Mouse (Mus musculus) embryonic facial prominence, embryonic 15.5 days (tissue): ENCODE measurements around the gene Srpk1. TPM values are rescaled to one million over a fixed set of nuclear protein-coding genes. Genes with fewer than 3 reads are reported as not detected.
"Not testable (repeated sequence)": the region's sequence is repeated elsewhere in the genome, so short reads cannot be mapped to it uniquely, and the experiment has no call there.

Experiments
- ATAC-seq: fragments of 200-750 bp; cut with Nextera tagmentation; 2 replicates; pipeline ENCODE4 v1.8.0; 2017; ENCODE audit warnings: low read depth, moderate TSS enrichment; ENCODE audit not compliant: insufficient number of reproducible peaks, low FRiP score, low TSS enrichment
- H3K27ac ChIP-seq: fragments of 300-500 bp; sonication (generic); replicated peaks from 2 replicates; pipeline ENCODE4 v1.5.1; 2015; ENCODE audit warnings: mild to moderate bottlenecking, inconsistent platforms
- H3K27me3 ChIP-seq: fragments of 300-500 bp; sonication (generic); 2 replicates; pipeline ENCODE4 v1.6.1; 2015; ENCODE audit warnings: inconsistent platforms
- H3K36me3 ChIP-seq: fragments of 300-500 bp; sonication (generic); 2 replicates; pipeline ENCODE4 v1.6.1; 2015; ENCODE audit warnings: mild to moderate bottlenecking, inconsistent platforms
- H3K4me1 ChIP-seq: fragments of 300-500 bp; sonication (generic); 2 replicates; pipeline ENCODE4 v1.6.1; 2015; ENCODE audit warnings: inconsistent platforms
- H3K4me2 ChIP-seq: fragments of 300-500 bp; sonication (generic); replicated peaks from 2 replicates; pipeline ENCODE4 v1.6.1; 2015; ENCODE audit warnings: mild to moderate bottlenecking, inconsistent platforms
- H3K4me3 ChIP-seq: fragments of 300-500 bp; sonication (generic); replicated peaks from 2 replicates; pipeline ENCODE4 v1.5.1; 2015; ENCODE audit warnings: mild to moderate bottlenecking, inconsistent platforms
- H3K9ac ChIP-seq: fragments of 300-500 bp; sonication (generic); 2 replicates; pipeline ENCODE4 v1.6.1; 2015; ENCODE audit warnings: inconsistent platforms
- H3K9me3 ChIP-seq: fragments of 300-500 bp; sonication (generic); replicated peaks from 2 replicates; pipeline ENCODE4 v1.6.1; 2016; ENCODE audit warnings: inconsistent platforms
- WGBS: fragments of 180-500 bp; shearing (Covaris S2); methylation state at CpG from one replicate; pipeline ENCODE4 v1.1.7; 2015; 5-methylcytosine and 5-hydroxymethylcytosine counted together
- polyA plus RNA-seq: library from polyadenylated mRNA; unstranded; fragments of >200 nt; fragmentation: Nextera tagmentation; extraction: Ambion mirVana; gene quantifications from 2 replicates; pipeline ENCODE4 v1.2.1, GENCODE M21; 2015

Srpk1 gene
- polyA plus RNA-seq, 1 experiment from 2014 or later, result 87.9 TPM

GRCm38 (mm10) chr17:28575244-28576125, 47.0 kb downstream of the Srpk1 start, which contains the start of gene Lhfpl5:
Gene Lhfpl5 (plus strand): TSS chr17:28575641.
- Histone ChIP-seq H3K4me1 (peaks cover 11% of the 10 kb centered on the region), H3K27ac (no peak within 1 kb of the TSS), H3K4me2 (peak within 1 kb of the TSS; percentile 51), H3K4me3 (peak within 1 kb of the TSS; percentile 21), H3K9ac (no peak within 1 kb of the TSS), H3K36me3 (no peaks in the 10 kb centered on the region), H3K9me3 (no peaks in the 10 kb centered on the region), H3K27me3 (0 out of 2 replicates have a peak, but pooled peaks cover 5% of the 10 kb centered on the region)
- ATAC-seq, result peak; percentile 59; the same call in 1 of the 2 replicates
- 14% methylated on average over 50 of the region's 50 CpGs for WGBS

DNA sequence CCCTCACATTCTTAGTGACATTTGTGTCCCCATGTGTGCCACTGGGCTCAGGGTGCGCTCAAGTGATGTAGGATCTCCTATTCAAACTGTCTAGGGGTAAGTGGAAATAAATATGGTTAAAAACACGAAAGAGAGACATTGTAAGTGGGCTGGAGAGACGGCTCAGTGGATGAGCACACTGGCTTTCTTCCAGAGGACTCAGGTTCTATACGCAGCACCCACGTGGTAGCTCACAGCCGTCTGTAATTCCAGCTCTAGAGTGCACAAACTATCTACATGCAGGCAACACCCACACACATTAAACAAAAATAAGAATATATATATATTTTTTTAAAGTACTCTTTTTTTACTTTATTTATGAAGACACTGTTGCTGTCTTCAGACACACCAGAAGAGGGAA, 49.6 kb downstream of the Srpk1 start:
- ATAC-seq, result no peak
- 75% methylated on average over 6 of the region's 6 CpGs for WGBS
- Histone ChIP-seq H3K27ac (no peak overlapping the region), H3K9ac (no peak overlapping the region), H3K4me2 (no peak overlapping the region), H3K36me3 (no peaks in the 10 kb centered on the region), H3K27me3 (0 out of 2 replicates have a peak, but pooled peaks cover 5% of the 10 kb centered on the region), H3K9me3 (no peaks in the 10 kb centered on the region), H3K4me1 (peaks cover 11% of the 10 kb centered on the region), H3K4me3 (no peak overlapping the region)

DNA sequence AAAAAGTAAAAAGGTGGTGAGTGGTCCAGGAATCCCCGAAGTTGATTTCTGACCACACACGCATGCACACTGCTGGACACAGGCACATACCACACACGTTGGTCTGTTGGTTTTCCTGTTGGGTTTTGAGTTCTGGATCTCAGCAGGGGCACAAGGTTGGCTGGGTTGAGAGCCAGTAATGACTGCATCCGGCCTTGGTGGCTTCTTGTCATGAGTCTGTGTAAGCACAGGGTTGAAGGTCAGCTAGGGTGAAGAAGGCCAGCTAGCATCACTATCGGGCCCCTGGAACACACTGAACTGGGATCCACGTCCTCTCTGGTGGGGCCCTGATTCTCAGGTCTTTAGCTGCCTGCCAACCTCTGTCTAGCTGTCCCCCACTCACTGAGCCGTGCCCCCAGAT, 50.0 kb downstream of the Srpk1 start:
- Histone ChIP-seq H3K4me1 (peaks cover 11% of the 10 kb centered on the region), H3K9ac (no peak overlapping the region), H3K9me3 (no peaks in the 10 kb centered on the region), H3K4me2 (no peak overlapping the region), H3K4me3 (no peak overlapping the region), H3K36me3 (no peaks in the 10 kb centered on the region), H3K27me3 (0 out of 2 replicates have a peak, but pooled peaks cover 5% of the 10 kb centered on the region), H3K27ac (no peak overlapping the region)
- no peak for ATAC-seq
- 80% methylated on average over 7 of the region's 7 CpGs for WGBS

DNA sequence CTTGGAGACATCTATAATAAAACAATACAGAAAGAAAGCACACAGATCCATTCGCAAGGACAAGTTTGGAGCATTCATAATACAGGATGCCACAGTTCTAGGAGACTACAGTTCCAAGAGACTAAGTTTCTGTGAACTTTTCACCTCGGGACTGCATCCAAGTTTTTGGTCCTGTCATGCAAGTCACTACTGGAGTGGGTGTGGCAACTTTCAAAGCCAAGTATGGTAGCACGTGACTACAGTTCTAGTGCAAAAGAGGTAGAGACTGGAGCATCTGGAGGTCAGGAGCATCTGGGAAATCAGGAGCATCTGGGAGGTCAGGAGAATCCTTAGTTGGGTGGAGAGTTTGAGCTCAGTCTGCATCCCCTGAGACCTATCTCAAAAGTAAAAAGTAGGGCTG, 50.6 kb downstream of the Srpk1 start:
- no peak overlapping the region for H3K4me3 ChIP-seq
- ATAC-seq, result no peak
- WGBS, result 69% methylated on average over 3 of the region's 3 CpGs

DNA sequence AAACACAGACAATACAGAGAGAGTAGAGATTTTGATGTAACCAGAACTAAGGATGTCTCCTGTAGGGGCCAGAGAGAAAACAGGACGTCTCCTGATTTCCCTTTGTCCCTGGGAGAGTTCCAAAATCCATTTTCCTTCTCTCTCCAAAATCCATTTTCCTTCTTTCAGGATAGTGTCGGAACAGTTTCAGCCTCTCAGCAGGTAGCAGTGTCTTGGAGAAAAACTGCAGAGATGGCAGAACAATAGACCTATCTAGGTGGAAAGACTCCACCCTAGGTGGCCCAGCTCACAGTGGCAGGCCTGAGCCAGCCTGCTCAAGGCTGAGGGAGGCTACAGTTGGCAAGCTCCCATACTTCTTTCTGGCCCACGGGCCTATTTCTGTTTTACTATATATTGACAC, 55.0 kb downstream of the Srpk1 start:
- no peaks in the 10 kb centered on the region for H3K36me3 ChIP-seq
- no peak overlapping the region for H3K4me2 ChIP-seq
- no peak overlapping the region for H3K4me3 ChIP-seq
- H3K4me1 ChIP-seq, result no peaks in the 10 kb centered on the region
- no peak for ATAC-seq
- no peaks in the 10 kb centered on the region for H3K9me3 ChIP-seq
- H3K27ac ChIP-seq, result no peak overlapping the region
- no peaks in the 10 kb centered on the region for H3K27me3 ChIP-seq
- no peak overlapping the region for H3K9ac ChIP-seq
- 36% methylated on average over 3 of the region's 3 CpGs for WGBS

More for the DNA sequence above, 50.6 kb downstream of the Srpk1 start:
- Histone ChIP-seq H3K9me3 (no peaks in the 10 kb centered on the region), H3K4me1 (peaks cover 11% of the 10 kb centered on the region), H3K27ac (no peak overlapping the region), H3K36me3 (no peaks in the 10 kb centered on the region), H3K9ac (no peak overlapping the region), H3K27me3 (0 out of 2 replicates have a peak, but pooled peaks cover 5% of the 10 kb centered on the region), H3K4me2 (no peak overlapping the region)

DNA sequence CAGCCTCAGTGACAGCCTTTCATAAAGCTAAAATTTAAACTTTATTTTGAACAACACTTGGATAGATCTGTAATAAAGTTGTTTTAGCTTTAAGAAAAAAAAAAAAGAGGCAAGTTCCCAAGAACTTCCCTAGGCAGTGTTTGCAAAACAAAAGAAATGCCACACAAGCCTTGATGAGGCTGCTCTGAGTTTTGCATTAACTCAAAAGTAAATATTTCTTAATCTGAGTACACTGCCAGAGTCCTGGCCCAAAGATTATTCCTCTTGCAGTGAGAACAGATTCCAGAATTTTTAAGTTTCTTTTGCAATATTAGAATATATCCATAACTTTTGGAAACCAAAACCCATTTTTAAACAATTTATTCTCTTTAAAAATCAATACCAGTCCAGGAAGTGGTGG, 57.3 kb downstream of the Srpk1 start:
- no peaks in the 10 kb centered on the region for H3K27me3 ChIP-seq
- no peak overlapping the region for H3K4me2 ChIP-seq
- no peaks in the 10 kb centered on the region for H3K4me1 ChIP-seq
- no peak overlapping the region for H3K4me3 ChIP-seq
- no peaks in the 10 kb centered on the region for H3K9me3 ChIP-seq
- ATAC-seq, result no peak
- H3K27ac ChIP-seq, result no peak overlapping the region
- no peak overlapping the region for H3K9ac ChIP-seq
- H3K36me3 ChIP-seq, result no peaks in the 10 kb centered on the region

GRCm38 (mm10) chr17:28561613-28562012, 60.9 kb downstream of the Srpk1 start:
- Histone ChIP-seq H3K27me3 (no peaks in the 10 kb centered on the region), H3K9ac (no peak overlapping the region), H3K36me3 (no peaks in the 10 kb centered on the region), H3K4me1 (peaks cover 6% of the 10 kb centered on the region), H3K9me3 (no peaks in the 10 kb centered on the region), H3K27ac (no peak overlapping the region), H3K4me3 (no peak overlapping the region), H3K4me2 (no peak overlapping the region)
- no peak for ATAC-seq
- WGBS, result 52% methylated on average over 7 of the region's 7 CpGs

DNA sequence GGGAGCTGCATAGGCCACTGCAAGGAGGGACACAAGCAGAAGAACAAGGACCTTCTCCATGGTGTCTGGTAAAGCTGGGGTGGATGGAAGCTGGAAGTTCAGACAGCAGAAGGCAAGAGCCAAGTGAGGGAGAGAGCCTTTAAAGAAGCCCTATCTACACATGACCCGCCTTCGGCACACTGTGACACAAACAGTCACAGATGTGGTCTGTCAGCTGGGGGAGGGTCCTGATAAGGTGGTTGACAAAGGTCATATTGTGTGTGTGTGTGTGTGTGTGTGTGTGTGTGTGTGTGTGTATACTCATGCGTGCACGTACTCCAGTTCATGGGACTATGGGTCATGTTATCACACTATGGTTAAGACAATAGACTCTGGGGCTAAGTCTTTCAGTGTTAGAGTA, 61.9 kb downstream of the Srpk1 start, which contains the start of gene Clps:
Clps (minus strand) TSS at position 169 of the 400 bp plus-strand sequence.
- Histone ChIP-seq H3K4me3 (no peak within 1 kb of the TSS), H3K9me3 (no peaks in the 10 kb centered on the region), H3K9ac (no peak within 1 kb of the TSS), H3K27ac (no peak within 1 kb of the TSS), H3K27me3 (no peaks in the 10 kb centered on the region), H3K4me1 (peaks cover 15% of the 10 kb centered on the region), H3K36me3 (no peaks in the 10 kb centered on the region), H3K4me2 (no peak within 1 kb of the TSS)
- no peak for ATAC-seq
- WGBS, result 85% methylated on average over 4 of the region's 4 CpGs

GRCm38 (mm10) chr17:28557772-28558171, 64.7 kb downstream of the Srpk1 start:
- no peaks in the 10 kb centered on the region for H3K36me3 ChIP-seq
- no peak overlapping the region for H3K9ac ChIP-seq
- no peak overlapping the region for H3K4me2 ChIP-seq
- ATAC-seq, result no peak
- WGBS, result 54% methylated on average over 6 of the region's 6 CpGs
- H3K27ac ChIP-seq, result no peak overlapping the region
- H3K27me3 ChIP-seq, result no peaks in the 10 kb centered on the region
- H3K9me3 ChIP-seq, result no peaks in the 10 kb centered on the region
- no peak overlapping the region for H3K4me3 ChIP-seq
- peaks cover 20% of the 10 kb centered on the region for H3K4me1 ChIP-seq

GRCm38 (mm10) chr17:28556635-28557396, 65.7 kb downstream of the Srpk1 start:
- ATAC-seq, result no peak; the same call in 1 of the 2 replicates

GRCm38 (mm10) chr17:28554021-28554420, 68.5 kb downstream of the Srpk1 start:
- H3K9me3 ChIP-seq, H3K4me2 ChIP-seq, H3K4me3 ChIP-seq, H3K36me3 ChIP-seq, H3K27ac ChIP-seq, H3K9ac ChIP-seq, H3K27me3 ChIP-seq, ATAC-seq: not testable (repeated sequence)
- 76% methylated on average over 4 of the region's 4 CpGs for WGBS
- H3K4me1 ChIP-seq, result peaks cover 22% of the 10 kb centered on the region

More at GRCm38 (mm10) chr17:28556635-28557396, 65.7 kb downstream of the Srpk1 start:
- no peaks in the 10 kb centered on the region for H3K27me3 ChIP-seq
- no peak overlapping the region for H3K4me3 ChIP-seq
- H3K9me3 ChIP-seq, result no peaks in the 10 kb centered on the region
- peaks cover 22% of the 10 kb centered on the region for H3K4me1 ChIP-seq
- no peak overlapping the region for H3K9ac ChIP-seq
- no peak overlapping the region for H3K4me2 ChIP-seq
- WGBS, result 45% methylated on average over 6 of the region's 6 CpGs
- peak overlapping the region; percentile 65; the same call in 1 of the 2 replicates for H3K27ac ChIP-seq
- no peaks in the 10 kb centered on the region for H3K36me3 ChIP-seq
